Mouse (Mus musculus) thymus, adult 2 months (tissue): ENCODE data around the gene Elfn1.

Experiments
- CTCF ChIP-seq: fragments of 200-500 bp; IDR thresholded peaks from 2 replicates; pipeline ENCODE4 v1.5.1; 2012; ENCODE audit warnings: mild to moderate bottlenecking, control low read depth, low read length, moderate library complexity, borderline replicate concordance; ENCODE audit not compliant: control insufficient read depth, poor library complexity, insufficient read depth; ENCODE audit errors: extremely low read depth
- POLR2A ChIP-seq: fragments of 200-500 bp; IDR thresholded peaks from 2 replicates; pipeline ENCODE4 v1.6.1; 2012; ENCODE audit warnings: mild to moderate bottlenecking, low read length, control low read depth, moderate library complexity; ENCODE audit not compliant: control insufficient read depth, poor library complexity, insufficient read depth; ENCODE audit errors: extremely low read depth

- TF ChIP-seq POLR2A (no peak), CTCF (no peak)
Measured at GRCm38 (mm10) chr5:139945715-139946364, 38.1 kb downstream of the Elfn1 start.
